Mouse (Mus musculus): ENCODE measurements around the gene Srpk2. TPM values are rescaled to one million over a fixed set of nuclear protein-coding genes. Genes with fewer than 3 reads are reported as not detected.
"Not testable (repeated sequence)": the region's sequence is repeated elsewhere in the genome, so short reads cannot be mapped to it uniquely, and the experiment has no call there.

Srpk2 gene
- polyA plus RNA-seq, 1 experiment from 2014 or later = 56.2 TPM

GRCm38 (mm10) chr5:23464743-23465142 is 219.7 kb downstream of the Srpk2 start:
- no peak overlapping the region for H3K27ac ChIP-seq (replicated peaks)
- ATAC-seq (ENCODE audit: insufficient number of reproducible peaks, low FRiP score, low TSS enrichment, low read depth) = no peak
- no peak overlapping the region for H3K9ac ChIP-seq
- H3K9me3 ChIP-seq (replicated peaks) = no peaks in the 10 kb centered on the region
- no peak overlapping the region for H3K4me2 ChIP-seq (replicated peaks)
- H3K36me3 ChIP-seq = peaks cover 28% of the 10 kb centered on the region
- no peaks in the 10 kb centered on the region for H3K4me1 ChIP-seq
- no peaks in the 10 kb centered on the region for H3K27me3 ChIP-seq
- 85% methylated on average over 8 of the region's 8 CpGs for WGBS
- no peak overlapping the region for H3K4me3 ChIP-seq (replicated peaks)

DNA sequence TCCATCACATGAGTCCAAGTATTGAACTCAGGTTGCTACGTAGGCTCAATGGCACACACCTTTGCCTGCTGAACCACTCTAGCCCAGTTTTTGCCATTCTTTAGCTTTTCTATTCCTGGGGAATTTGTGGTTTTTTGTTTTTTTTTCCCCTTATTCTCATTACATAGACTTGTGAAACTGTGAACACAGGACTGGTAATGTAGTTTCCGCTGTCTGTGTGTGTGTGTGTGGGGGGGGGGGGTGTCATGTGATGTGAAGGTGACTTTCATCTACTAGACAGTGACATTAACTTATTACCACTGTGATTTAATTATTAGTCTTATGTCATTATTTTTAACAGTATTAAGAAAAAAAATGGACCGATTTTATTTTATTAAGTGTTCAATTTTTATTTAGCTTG is 220.2 kb downstream of the Srpk2 start:
- no peaks in the 10 kb centered on the region for H3K27me3 ChIP-seq
- no peak overlapping the region for H3K27ac ChIP-seq (replicated peaks)
- no peak for ATAC-seq (ENCODE audit: insufficient number of reproducible peaks, low FRiP score, low TSS enrichment, low read depth)
- H3K4me2 ChIP-seq (replicated peaks) = no peak overlapping the region
- WGBS = 96% methylated on average over 3 of the region's 3 CpGs
- H3K4me1 ChIP-seq = no peaks in the 10 kb centered on the region
- H3K4me3 ChIP-seq (replicated peaks) = no peak overlapping the region
- peaks cover 27% of the 10 kb centered on the region for H3K36me3 ChIP-seq
- H3K9me3 ChIP-seq (replicated peaks) = no peaks in the 10 kb centered on the region
- H3K9ac ChIP-seq = no peak overlapping the region

DNA sequence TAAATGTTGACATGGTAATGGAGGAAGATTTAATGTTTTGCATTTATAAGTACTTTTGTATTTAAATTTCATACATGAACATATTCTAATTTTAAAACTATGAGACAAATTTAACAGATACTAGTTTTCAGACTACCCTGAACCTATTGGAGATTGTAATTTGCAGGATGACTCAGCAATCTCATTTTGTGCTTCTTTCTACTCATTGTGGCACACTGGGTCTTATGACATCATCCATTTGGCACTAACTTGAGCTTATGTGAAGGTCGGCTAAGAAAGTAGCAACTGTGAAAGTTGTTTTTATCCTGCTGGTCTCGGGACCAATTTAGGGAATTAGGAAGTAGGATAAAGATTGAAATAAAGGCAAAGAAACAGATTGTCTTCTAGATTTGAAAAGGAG is 222.7 kb downstream of the Srpk2 start:
- Histone ChIP-seq H3K27me3 (no peaks in the 10 kb centered on the region), H3K27ac (replicated peaks) (no peak overlapping the region), H3K9me3 (replicated peaks) (no peaks in the 10 kb centered on the region), H3K9ac (no peak overlapping the region), H3K4me1 (no peaks in the 10 kb centered on the region), H3K4me3 (replicated peaks) (no peak overlapping the region), H3K4me2 (replicated peaks) (no peak overlapping the region), H3K36me3 (peaks cover 11% of the 10 kb centered on the region; the same call in 1 of the 2 replicates)
- WGBS = 57% methylated on average over 2 of the region's 2 CpGs
- no peak for ATAC-seq (ENCODE audit: insufficient number of reproducible peaks, low FRiP score, low TSS enrichment, low read depth)

DNA sequence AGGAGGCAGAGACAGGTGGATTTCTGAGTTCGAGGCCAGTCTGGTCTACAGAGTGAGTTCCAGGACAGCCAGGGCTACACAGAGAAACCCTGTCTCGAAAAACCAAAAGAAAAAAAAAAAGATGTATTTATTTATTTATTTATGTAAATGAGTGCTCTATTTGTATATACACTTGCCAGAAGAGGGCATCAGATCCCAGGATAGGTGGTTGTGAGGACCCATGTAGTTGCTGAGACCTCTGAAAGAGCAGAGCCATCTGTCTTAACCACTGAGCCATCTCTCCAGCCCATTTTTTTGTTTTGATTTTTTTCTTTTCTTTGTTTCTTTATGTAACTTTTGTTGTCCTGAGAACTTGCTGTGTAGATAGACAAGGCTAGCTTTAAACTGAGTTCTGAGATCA is 230.9 kb downstream of the Srpk2 start:
- H3K9ac ChIP-seq; H3K4me2 ChIP-seq (replicated peaks); H3K27me3 ChIP-seq; H3K9me3 ChIP-seq (replicated peaks); H3K4me3 ChIP-seq (replicated peaks); H3K27ac ChIP-seq (replicated peaks); ATAC-seq (ENCODE audit: insufficient number of reproducible peaks, low FRiP score, low TSS enrichment, low read depth); H3K4me1 ChIP-seq: not testable (repeated sequence)
- 91% methylated on average over 2 of the region's 2 CpGs for WGBS
- peaks cover 15% of the 10 kb centered on the region for H3K36me3 ChIP-seq

Other genes starting within 250 kb of the Srpk2 start
- gene Pus7, start 99.1 kb upstream of the Srpk2 start, polyA plus RNA-seq (2015; fragmentation: Nextera tagmentation; extraction: Ambion mirVana) = 29.2 and 30.2 TPM in 2 replicates
- gene Rint1, start 103.1 kb upstream of the Srpk2 start, polyA plus RNA-seq (2015; fragmentation: Nextera tagmentation; extraction: Ambion mirVana) = 40.0 and 40.5 TPM in 2 replicates
- gene Tomm7, start 159.5 kb upstream of the Srpk2 start, polyA plus RNA-seq (2015; fragmentation: Nextera tagmentation; extraction: Ambion mirVana) = 109 TPM in 2 replicates